Mouse (Mus musculus) liver, postnatal 0 days (tissue): Measurements from ENCODE around the gene Nup107.

Source experiments
- CTCF ChIP-seq: sonication (generic); IDR thresholded peaks from 2 replicates; pipeline ENCODE4 v1.5.1; 2016; ENCODE audit warnings: antibody characterized with exemption, low read depth
- EP300 ChIP-seq: IDR thresholded peaks from 2 replicates; pipeline ENCODE4 v1.6.1; 2016; ENCODE audit warnings: antibody characterized with exemption, low read depth, mild to moderate bottlenecking

DNA sequence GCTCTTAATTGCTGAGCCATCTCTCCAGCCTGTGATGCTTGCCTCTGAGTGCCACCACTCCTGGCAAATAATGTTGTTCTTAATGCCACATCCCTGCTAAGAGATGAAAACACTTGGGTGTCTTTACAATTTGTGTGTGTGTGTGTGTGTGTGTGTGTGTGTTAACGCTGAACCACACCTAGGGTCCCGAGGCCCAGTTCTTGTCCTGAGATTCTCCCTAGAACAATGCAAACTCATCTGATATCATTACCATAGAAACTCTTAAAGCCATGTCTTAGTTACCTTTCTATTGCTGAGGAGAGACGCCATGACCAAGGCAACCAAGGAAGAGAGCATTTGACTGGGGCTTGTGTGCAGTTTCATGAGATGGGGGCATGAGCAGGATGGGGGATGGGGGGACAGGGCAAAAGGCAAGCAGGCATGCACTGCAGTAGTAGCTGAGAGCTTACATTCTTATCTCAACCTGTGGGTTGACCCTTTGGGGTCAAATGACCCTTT is 78.4 kb downstream of the Nup107 start:
- TF ChIP-seq CTCF: no peak
- no peak for TF ChIP-seq EP300
